Mouse (Mus musculus) v-Abl transformed pro-B cells (cell line): ENCODE measurements around the gene Agbl4.

Source experiments
- in situ Hi-C, 2 experiments: fragments of 400-800 bp; cut with MboI; formaldehyde crosslinking; loops; one replicate each; pipeline ENCODE4 v1.15.1; 2025; ENCODE audit not compliant: unreplicated experiment in 2 of 2

The Agbl4 gene

DNA sequence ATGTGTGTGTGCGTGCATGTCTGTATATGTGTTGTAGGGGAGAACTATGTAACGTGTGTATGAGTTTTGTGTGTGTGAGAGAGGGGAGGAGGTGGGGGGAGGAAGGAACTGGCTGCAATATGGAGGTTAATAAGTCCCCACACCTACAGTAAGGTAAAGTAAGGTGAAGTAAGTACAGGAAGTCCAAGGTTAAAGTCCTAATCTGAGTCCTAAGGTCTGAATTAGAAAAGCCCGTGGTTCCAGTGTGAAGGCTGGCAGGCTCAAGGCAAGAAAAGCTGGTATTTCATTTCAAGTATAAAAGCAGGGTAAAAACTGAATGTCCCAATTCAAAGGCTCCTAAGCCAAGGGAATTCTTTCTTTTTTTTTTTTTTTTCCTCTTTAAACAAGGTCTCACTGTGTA is 980.6 kb downstream of the Agbl4 start:
- in situ Hi-C loops = no loop called here

GRCm38 (mm10) chr4:111383101-111383500 is 985.6 kb downstream of the Agbl4 start:
- in situ Hi-C loops = no loop called here

- in situ Hi-C loops = no loop called here
Observed at GRCm38 (mm10) chr4:111390736-111391135, 993.3 kb downstream of the Agbl4 start.

GRCm38 (mm10) chr4:111399784-111400183 is 1002.3 kb downstream of the Agbl4 start:
- in situ Hi-C loops = no loop called here

DNA sequence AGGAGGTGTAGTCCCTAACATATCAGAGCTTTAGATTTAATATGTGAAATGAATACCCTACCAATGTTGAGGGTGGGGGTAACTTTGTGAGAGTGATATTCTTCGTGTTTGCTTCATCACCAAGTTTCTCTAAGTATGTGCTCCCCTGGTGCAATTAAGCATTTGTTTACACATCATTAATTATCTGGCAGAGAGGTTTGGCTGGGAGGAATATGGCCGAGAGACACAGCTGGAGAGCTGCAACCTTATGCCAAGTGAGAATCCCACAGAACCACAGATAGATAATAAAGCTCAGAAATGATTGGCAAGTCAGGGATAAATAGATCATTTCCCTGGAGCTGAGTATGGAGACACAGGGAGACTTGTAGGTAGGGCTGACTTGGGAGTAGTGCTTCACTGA is 1003.2 kb downstream of the Agbl4 start:
- in situ Hi-C loops = no loop called here

- in situ Hi-C loops = no loop called here
Observed at GRCm38 (mm10) chr4:111403243-111403642, 1005.8 kb downstream of the Agbl4 start.

GRCm38 (mm10) chr4:111410731-111411130 is 1013.3 kb downstream of the Agbl4 start:
- in situ Hi-C loops = no loop called here

DNA sequence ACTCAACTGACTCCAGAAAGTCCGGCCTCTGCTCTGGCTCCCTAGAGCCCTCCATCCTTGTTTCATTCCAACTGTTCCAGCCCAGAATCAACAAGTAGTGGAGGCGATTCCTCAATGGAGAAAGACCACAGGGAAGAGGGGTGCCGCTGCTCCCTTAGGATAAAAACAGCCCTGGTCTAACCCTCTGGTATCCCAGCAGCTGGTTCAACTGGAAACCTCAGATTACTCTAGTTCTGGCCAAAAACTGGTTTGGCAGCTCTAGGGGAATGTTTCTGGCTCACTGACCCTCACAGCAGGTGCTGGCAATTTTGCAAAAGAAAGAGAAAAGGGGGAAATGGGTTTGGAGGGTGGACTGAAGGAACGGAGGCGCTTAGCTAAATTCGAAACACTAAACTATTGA is 1016.9 kb downstream of the Agbl4 start:
- in situ Hi-C loops = no loop called here

DNA sequence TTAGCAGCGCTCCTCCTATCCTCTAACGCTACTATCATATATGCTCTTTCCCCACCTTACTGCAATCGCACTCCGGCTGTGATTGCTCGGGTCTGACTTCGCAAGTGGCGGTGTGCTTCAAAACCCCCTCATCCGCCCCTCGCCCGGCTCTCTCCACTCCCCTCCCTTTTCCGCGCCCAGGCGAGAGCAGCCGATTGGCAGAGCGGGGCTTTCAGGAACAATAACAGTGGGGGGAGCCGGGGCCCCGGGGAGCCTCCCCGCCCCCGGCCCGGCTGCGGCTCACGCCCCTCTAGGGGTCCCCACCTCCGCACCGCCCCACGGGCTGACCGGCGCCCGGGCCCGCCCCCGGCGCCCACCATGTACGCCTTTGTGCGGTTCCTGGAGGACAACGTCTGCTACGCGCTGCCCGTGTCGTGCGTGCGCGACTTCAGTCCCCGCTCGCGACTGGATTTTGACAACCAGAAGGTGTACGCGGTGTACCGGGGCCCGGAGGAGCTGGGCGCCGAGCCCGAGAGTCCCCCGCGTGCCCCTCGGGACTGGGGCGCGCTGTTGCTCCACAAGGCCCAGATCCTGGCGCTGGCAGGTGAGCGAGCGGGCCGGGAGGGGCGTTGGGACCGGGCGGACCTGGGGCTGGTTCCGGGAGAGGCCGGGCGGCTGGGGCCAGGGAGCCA is 1017.5 kb downstream of the Agbl4 start, which contains the start of gene Bend5:
Bend5 (plus strand) TSS at position 189 of the 671 bp plus-strand sequence.
- in situ Hi-C loops = no loop called here

GRCm38 (mm10) chr4:111416126-111416525 is 1018.7 kb downstream of the Agbl4 start:
- in situ Hi-C loops = no loop called here

DNA sequence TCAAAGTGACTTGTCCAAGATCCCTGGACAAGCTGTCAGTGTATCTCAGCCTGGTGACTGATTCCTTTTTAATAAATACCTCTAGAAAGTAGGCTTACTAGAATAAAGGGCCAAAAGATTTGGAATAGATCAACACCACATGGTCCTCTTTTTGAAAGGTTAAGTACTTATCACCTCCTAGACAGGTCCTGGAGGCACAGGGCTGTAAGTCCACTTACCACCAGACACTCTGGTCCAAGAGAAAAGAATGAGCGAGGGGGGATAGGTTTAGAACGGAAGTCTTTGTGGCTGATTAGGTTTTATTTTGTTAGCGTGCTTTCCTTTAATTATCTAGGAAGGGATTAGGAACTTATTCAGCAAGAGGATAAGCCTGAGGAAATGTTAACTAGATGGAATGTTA is 1019.1 kb downstream of the Agbl4 start:
- in situ Hi-C loops = no loop called here

- in situ Hi-C loops = no loop called here
Observed at GRCm38 (mm10) chr4:111417716-111418115, 1020.3 kb downstream of the Agbl4 start.

- in situ Hi-C loops = no loop called here
Observed at GRCm38 (mm10) chr4:111419476-111419875, 1022.0 kb downstream of the Agbl4 start.

DNA sequence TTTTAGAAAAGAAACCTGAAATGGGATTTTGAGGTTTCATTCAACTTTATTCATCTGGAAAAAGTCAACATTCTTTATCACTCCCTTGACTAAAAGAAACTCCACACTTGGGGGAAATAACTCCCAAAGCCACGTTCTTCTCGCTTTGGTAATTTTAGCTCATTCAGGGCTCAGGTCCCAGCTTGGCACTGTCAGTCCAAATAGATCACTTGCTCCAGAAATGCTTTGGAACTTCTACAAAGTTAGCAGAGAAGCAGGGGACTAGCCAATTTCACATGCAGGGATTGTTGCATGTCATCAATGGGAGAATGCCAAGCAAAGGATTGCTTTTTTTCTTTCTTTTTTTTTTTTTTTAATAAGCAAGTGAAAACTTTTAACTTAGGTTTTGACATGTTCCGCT is 1022.6 kb downstream of the Agbl4 start:
- in situ Hi-C loops = no loop called here

- in situ Hi-C loops = no loop called here
Observed at GRCm38 (mm10) chr4:111420955-111421354, 1023.5 kb downstream of the Agbl4 start.

DNA sequence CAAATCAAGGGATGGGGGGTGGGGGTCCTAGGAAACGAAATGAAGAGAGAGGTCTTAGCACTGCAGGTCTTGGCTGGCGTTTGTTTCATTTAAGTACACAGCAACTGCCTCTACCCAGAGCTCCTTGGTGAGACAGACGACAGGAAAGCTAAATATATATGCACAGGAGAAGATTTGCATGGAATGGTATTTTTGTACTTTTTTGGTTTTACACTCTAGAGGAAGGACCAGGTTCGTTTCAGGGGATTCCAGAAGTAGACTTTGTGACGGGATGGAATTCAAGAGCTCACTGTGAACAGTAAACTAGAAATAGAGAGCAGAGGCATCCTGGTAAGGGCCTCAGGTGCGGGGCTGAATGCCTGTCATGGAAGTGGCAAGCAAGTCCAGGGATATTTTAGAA is 1024.3 kb downstream of the Agbl4 start:
- in situ Hi-C loops = no loop called here

- in situ Hi-C loops = no loop called here
Observed at GRCm38 (mm10) chr4:111424371-111424950, 1027.0 kb downstream of the Agbl4 start.

- in situ Hi-C loops = no loop called here
Observed at GRCm38 (mm10) chr4:111425170-111425569, 1027.7 kb downstream of the Agbl4 start.

DNA sequence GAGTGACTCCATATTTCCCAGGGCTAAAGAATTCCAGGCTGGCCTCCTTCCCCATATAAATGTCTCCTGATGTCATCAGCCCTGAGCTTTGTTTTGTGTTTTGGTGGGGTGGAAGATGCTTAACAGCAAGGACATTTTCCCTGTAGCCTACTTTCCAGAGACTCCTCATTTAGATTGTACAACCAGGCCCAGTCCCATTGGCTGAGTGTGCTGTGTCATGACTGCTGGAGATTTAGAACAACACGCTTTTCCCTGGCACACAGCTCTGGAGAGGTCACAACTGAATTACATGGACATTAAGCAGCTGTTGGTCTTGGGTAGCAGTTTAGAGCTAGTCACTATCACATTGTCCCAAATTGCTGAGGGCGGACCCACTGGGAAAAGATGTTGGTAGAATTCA is 1033.7 kb downstream of the Agbl4 start:
- in situ Hi-C loops = no loop called here

DNA sequence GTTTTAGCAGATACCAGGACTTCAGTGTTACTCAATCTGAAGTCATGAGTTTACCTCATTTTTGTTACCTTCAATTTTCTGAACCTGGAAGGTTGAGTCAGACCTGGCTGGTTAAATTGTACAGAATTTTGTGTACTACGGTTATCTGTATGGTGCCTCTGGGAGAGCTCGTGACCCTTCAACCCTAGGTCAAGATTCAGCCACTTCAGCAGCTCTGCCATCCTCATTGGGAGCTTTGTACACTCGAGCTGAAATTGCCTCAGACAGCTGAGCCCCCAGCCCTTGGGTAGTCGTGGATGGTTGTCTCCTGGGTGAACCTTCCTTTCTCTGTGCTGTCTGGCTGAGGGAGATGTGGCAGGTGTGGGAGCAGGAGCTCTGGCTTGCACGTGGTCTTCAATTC is 1034.6 kb downstream of the Agbl4 start:
- in situ Hi-C loops = no loop called here

DNA sequence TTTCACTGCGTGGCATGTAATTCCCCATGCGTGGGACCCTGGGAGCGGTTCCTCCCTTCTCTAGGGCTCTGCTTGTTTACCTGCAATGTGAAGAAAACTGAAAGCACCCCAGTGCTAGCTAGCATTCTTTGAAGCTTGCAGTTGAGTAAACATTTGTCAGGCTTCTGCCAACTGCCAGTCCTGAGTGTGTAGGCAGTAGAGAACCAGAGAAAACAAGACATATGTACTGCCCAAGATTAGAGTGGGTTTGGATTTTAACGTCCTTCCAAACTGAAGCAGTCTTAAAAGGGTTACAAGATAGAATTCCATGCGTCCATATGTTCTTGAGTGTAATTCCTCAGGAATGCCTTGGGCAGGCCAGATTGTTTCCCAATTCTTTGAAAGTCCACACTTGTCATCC is 1035.0 kb downstream of the Agbl4 start:
- in situ Hi-C loops = no loop called here

DNA sequence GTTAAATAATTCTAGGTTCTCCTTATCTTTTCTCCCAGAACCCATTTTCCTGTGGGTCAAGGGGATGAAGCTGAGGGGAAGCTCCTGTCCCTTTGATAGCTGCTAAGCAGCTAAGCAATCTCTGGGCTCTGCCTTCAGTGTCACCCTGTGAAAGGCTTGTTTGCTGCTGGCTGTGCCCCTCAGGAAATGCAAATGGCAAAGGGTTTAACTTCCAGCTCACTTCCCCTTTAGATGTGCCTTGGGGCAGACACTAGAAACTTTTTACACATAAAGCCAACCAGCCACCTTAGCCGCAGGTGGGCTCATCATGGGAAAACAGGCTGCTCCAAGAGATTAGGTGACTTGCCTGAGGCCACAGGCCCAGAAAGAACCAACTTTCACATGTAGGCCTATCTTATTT is 1044.2 kb downstream of the Agbl4 start:
- in situ Hi-C loops = no loop called here
